Mouse (Mus musculus): ENCODE results near the gene Mafk.

Gene Mafk

DNA sequence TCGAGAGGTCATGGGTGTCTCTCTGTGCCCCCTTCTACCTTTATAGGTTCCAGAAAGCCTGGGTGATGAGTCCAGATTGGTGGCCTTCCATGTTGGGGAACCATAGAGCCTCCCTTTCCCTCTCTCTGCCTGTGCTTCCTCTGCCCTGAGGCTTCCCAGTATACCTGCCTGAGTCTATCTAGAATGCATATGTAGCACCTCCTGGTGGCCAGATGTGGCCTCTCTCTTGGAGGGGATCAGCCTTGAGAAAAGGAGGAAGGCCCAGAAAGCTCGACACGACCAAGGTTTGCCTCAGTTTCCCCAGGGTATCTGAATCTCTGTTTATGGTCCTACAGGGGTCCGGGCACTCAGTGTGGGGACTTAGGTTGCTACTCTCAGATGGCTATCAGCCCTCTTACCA, 27.5 kb downstream of the Mafk start:
- peak; percentile 62 for DNase-seq (ENCODE audit: low spot score)

- no peak for DNase-seq (ENCODE audit: low spot score)
Measured at GRCm38 (mm10) chr5:139819538-139820181, 28.3 kb downstream of the Mafk start, which contains the start of gene Tmem184a. TSS of gene Tmem184a (minus strand) at chr5:139819917.

DNA sequence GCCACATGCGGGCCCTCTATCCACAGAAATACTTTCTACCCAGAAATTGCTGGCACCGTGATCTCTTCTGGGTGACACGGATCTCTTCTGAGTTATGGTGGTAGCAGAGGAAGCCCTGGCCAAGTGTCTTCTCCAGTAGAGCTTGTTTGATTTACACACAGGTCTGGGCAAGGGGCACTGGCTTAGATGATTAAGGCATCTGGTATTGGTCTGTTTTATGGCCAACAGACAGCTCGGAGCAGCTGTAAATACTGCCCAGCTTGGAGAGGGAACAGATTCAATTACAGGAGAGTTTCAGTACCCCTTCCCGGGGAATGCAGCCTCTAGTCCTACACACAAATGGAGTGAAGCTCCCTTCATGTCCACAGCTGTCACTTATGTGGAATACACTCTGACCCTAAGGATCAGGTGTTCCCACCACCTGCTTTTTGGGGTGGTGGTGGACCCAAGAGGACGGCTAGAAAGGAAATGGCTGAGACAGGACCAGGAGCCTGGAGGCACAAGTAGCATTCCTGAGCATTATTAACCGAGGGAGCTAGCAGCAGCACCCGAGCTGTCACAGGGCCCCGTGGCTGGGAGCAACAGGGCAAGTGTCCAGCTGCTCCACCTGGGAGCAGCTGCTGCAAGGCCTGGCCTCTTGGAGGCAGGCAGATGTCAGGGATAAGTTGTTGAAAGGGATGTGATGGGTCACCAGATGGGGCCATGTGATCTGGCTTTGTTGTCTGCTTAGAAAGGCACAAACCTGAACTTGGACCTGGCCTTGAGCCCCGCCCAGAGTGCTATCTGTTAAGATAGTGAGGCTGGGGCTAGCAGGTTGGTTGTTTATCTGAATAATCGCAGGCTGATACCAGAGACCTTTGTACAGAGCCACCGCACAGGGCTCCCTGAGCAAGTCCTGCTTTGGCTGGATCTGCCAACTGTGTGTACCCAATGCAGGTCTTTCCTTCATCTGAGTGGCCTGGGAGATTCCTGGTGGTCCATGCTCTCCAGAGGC, 30.4 kb downstream of the Mafk start:
- no peak for DNase-seq (ENCODE audit: low spot score)

GRCm38 (mm10) chr5:139824531-139824930, 33.2 kb downstream of the Mafk start:
- no peak for DNase-seq (ENCODE audit: low spot score)

GRCm38 (mm10) chr5:139825947-139826346, 34.6 kb downstream of the Mafk start:
- DNase-seq (ENCODE audit: low spot score), result no peak

- peak; percentile 95 for DNase-seq (ENCODE audit: low spot score)
Measured at GRCm38 (mm10) chr5:139826357-139827055, 35.2 kb downstream of the Mafk start, which contains the start of the genes Gm26938 and Psmg3. TSS of gene Gm26938 (minus strand) at chr5:139826407. TSS of gene Psmg3 (minus strand) at chr5:139826885.

DNA sequence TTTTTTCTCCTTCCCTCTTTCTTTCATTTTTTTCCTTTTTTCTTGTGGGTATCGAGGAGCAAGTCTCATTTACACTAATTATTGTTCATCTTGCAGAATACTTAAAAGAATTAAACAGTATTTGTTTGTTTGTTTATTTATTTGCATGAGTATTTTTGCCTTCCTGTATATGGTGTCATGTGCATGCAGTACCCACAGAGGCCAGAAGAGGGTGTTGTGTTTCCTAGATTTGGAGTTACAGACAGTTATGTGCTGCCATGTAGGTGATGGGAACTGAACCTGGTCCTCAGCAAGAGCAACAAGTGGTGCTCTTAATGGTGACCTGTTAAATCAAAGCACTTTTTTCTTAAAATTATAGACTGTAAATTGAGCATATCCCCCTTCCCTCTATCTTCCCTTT, 36.3 kb downstream of the Mafk start:
- no peak for DNase-seq (ENCODE audit: low spot score)

- no peak for DNase-seq (ENCODE audit: low spot score)
Measured at GRCm38 (mm10) chr5:139829384-139829783, 38.1 kb downstream of the Mafk start.

DNA sequence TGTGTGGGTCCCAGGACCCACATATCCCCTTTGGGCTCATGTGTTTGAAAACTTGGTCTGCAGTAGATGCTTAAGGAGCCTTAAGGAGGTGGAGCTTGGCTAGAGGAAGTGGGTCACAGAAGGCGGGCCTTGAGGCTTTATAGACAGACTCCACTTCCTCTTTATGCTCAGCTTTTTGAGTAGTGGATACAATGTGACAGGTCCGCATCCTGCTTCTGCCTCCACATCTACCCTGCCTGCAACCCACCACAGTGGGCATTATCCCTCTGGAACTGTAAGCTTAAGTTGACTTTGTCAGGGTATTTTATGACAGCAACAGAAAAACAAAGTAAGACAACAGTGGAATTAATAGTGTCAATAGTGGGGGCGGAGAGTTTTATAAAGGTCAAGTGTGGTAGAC, 39.4 kb downstream of the Mafk start:
- no peak for DNase-seq (ENCODE audit: low spot score)

GRCm38 (mm10) chr5:139832125-139832524, 40.8 kb downstream of the Mafk start:
- no peak for DNase-seq (ENCODE audit: low spot score)

DNA sequence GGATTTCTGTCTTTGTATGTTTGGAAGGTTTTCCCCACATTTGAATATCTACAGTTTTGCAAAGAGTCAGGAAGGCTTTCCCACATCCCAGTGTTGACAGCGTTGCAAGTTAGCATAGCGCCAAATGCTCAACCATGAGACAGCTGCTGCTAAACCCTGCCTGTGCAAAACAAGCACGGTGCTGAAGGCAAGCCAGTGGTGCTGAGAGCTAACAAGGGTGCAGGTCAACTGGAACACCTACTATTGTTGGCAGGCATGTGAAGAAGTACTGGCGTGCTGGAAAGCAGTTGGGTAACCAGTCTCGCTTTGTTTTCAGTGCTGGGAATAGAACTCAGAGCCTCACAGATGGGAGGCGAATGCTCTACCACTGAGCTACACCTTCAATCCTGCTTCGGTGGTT, 44.4 kb downstream of the Mafk start:
- no peak for DNase-seq (ENCODE audit: low spot score)

DNA sequence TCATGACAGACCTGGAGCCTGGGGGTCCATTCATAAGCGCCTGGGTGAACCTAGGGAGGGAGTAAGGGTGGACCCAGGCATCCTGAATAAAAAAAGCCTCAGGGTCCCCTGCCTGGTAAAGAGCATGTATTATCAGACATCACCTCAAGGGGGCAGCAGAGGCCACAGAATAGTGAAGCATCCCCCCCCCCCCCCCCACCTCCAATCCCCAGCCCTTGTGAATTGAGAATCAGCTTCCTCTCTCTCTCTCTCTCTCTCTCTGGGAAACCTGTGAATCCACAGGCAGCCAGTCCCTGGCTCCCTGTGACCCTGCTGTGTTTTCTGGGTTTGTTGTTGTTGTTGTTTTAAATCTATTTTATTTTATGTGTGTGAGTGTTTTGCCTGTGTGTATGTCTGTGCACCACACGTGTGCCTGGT, 47.2 kb downstream of the Mafk start:
- peak; percentile 84 for DNase-seq (ENCODE audit: low spot score)

- peak; percentile 53 for DNase-seq (ENCODE audit: low spot score)
Measured at GRCm38 (mm10) chr5:139839142-139839541, 47.8 kb downstream of the Mafk start.

GRCm38 (mm10) chr5:139849626-139850320, 58.5 kb downstream of the Mafk start:
- no peak for DNase-seq (ENCODE audit: low spot score)

Data from embryo, embryonic 10 days (tissue).